Mouse (Mus musculus): Measurements from ENCODE around the gene Igsf8.

GRCm38 (mm10) chr1:172322725-172323124 lies 61.3 kb downstream of the Igsf8 start:
- TF ChIP-seq CTCF (IDR thresholded peaks at IDR 0.05; ENCODE audit: low read depth) (no peak), EP300 (IDR thresholded peaks at IDR 0.05; ENCODE audit: low read depth) (no peak)
